Mouse (Mus musculus) myocyte (in vitro differentiated cells): ENCODE measurements around the gene Slc22a21.
"Not testable (repeated sequence)": the region's sequence is repeated elsewhere in the genome, so short reads cannot be mapped to it uniquely, and the experiment has no call there.

Experiments
- POLR2A ChIP-seq: IDR thresholded peaks from one replicate; pipeline ENCODE4 v1.6.1; 2011; ENCODE audit warnings: low read depth, mild to moderate bottlenecking, control low read depth, moderate library complexity; ENCODE audit not compliant: insufficient read length
- USF1 ChIP-seq: IDR thresholded peaks from one replicate; pipeline ENCODE4 v1.6.1; 2011; ENCODE audit warnings: low read depth, mild to moderate bottlenecking, control low read depth, moderate library complexity

DNA sequence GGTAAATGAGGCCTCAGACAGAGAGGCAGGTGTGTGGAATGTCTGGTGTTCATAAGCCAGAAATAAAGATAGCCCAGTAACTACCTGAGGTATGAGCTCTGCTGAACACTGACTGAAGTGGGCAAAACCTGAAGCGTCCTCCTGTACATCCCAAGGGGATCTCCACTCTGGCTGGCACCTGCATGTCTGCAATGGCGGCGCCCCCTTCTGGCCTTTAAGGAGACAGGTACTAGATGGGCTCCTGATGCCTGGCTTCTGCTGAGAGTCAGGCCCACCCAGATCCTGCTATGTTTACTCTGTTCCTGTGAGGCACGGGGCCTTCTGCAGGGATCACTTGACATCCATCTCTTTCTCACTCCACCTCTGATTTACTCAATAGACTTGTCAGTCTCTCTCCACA lies 22.0 kb downstream of the Slc22a21 start:
- TF ChIP-seq USF1, POLR2A: not testable (repeated sequence)
